Mouse (Mus musculus) kidney, adult 18-20 months (tissue): ENCODE measurements at regions not wholly inside any gene's neighbourhood (a gene's known extent, or its start where the extent isn't known, plus 50 kb on each side); places are given as distances from the start of the nearest gene placed in this dataset.
"Not testable (repeated sequence)": the region's sequence is repeated elsewhere in the genome, so short reads cannot be mapped to it uniquely, and the experiment has no call there.

Experiments used
- DNase-seq: peaks from one replicate; pipeline ENCODE4 v3.0.0; 2021

- peak; percentile 20 for DNase-seq
These were observed 159.6 kb downstream of the Adgrd1 start for GRCm38 (mm10) chr5:129256136-129256535.

GRCm38 (mm10) chr5:129257206-129257605 lies 160.7 kb downstream of the Adgrd1 start:
- no peak for DNase-seq

GRCm38 (mm10) chr5:129260689-129261088 lies 164.1 kb downstream of the Adgrd1 start:
- peak; percentile 47 for DNase-seq

GRCm38 (mm10) chr5:129263118-129263517 lies 166.6 kb downstream of the Adgrd1 start:
- no peak for DNase-seq

GRCm38 (mm10) chr5:129264363-129264762 lies 167.8 kb downstream of the Adgrd1 start:
- no peak for DNase-seq

GRCm38 (mm10) chr5:129268456-129268855 lies 171.9 kb downstream of the Adgrd1 start:
- DNase-seq: peak; percentile 19

- DNase-seq: no peak
These were observed 173.5 kb downstream of the Adgrd1 start for GRCm38 (mm10) chr5:129270051-129270472.

GRCm38 (mm10) chr5:129281406-129281805 lies 184.9 kb downstream of the Adgrd1 start:
- no peak for DNase-seq

GRCm38 (mm10) chr5:129282133-129282532 lies 185.6 kb downstream of the Adgrd1 start:
- DNase-seq: no peak

GRCm38 (mm10) chr5:129282826-129283225 lies 186.3 kb downstream of the Adgrd1 start:
- DNase-seq: no peak

- DNase-seq: no peak
These were observed 190.9 kb downstream of the Adgrd1 start for GRCm38 (mm10) chr5:129287481-129287880.

GRCm38 (mm10) chr5:129292821-129293220 lies 196.3 kb downstream of the Adgrd1 start:
- not testable (repeated sequence) for DNase-seq

- DNase-seq: not testable (repeated sequence)
These were observed 198.5 kb downstream of the Adgrd1 start for GRCm38 (mm10) chr5:129294861-129295542.

GRCm38 (mm10) chr5:129297657-129298349 lies 201.3 kb downstream of the Adgrd1 start:
- DNase-seq: peak; percentile 5

- no peak for DNase-seq
These were observed 202.2 kb upstream of the Sfswap start for GRCm38 (mm10) chr5:129298646-129299455.

GRCm38 (mm10) chr5:129299456-129299765 lies 201.6 kb upstream of the Sfswap start:
- DNase-seq: peak; percentile 4

GRCm38 (mm10) chr5:129300423-129300822 lies 200.6 kb upstream of the Sfswap start:
- DNase-seq: no peak

- no peak for DNase-seq
These were observed 185.4 kb upstream of the Sfswap start for GRCm38 (mm10) chr5:129315626-129316025.

GRCm38 (mm10) chr5:129331094-129331523 lies 169.9 kb upstream of the Sfswap start:
- DNase-seq: no peak

GRCm38 (mm10) chr5:129332014-129332413 lies 169.0 kb upstream of the Sfswap start:
- DNase-seq: no peak

- no peak for DNase-seq
These were observed 162.5 kb upstream of the Sfswap start for GRCm38 (mm10) chr5:129338511-129338910.

GRCm38 (mm10) chr5:129344038-129344437 lies 157.0 kb upstream of the Sfswap start:
- no peak for DNase-seq

- DNase-seq: peak; percentile 9
These were observed 151.0 kb upstream of the Sfswap start for GRCm38 (mm10) chr5:129350024-129350423.

GRCm38 (mm10) chr5:129353549-129353948 lies 147.5 kb upstream of the Sfswap start:
- no peak for DNase-seq
